Mouse (Mus musculus): Measurements from ENCODE around the gene Rps26.

DNA sequence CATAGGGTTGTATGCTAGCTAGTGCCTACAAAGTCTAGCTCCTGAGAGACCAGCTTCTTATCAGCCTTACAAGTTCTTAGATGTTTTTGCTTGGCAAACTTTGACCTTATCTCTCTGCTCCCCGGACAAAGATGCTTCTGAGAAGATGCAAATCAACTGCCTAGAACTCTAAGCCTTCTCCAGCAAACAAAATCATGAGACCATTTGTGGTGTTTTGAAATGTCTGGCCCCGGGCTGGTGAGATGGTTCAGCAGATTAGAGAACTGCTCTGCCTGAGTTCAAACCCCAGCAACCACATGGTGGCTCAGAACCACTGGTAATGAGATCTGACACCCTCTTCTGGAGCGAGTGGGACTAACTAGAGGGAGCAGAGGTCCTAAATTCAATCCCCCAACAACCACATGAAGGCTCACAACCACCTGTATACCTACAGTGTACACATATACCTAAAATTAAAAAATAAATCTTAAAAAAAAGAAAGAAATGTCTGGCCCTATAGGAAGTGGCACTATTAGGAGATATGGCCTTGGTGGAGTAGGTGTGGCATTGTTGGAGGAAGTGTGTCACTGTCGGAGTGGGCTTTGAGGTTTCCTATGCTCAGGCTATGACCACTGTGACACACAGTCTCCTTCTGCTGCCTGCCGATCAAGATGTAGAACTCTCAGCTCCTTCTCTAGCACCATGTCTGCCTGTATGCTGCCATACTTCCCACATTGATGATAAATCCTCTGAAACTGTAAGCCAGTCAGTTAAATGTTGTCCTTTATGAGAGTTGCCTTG, 37.1 kb upstream of the Rps26 start:
- TF ChIP-seq POLR2A (IDR thresholded peaks at IDR 0.05; ENCODE audit: borderline replicate concordance, insufficient read depth, low read length) (no peak), CTCF (IDR thresholded peaks at IDR 0.05; ENCODE audit: borderline replicate concordance, insufficient read depth, low read depth, low read length) (no peak)

All from cerebellum, adult 2 months (tissue).